Mouse (Mus musculus): ENCODE measurements at regions not wholly inside any gene's neighbourhood (a gene's known extent, or its start where the extent isn't known, plus 50 kb on each side); places are given as distances from the start of the nearest gene placed in this dataset.

DNA sequence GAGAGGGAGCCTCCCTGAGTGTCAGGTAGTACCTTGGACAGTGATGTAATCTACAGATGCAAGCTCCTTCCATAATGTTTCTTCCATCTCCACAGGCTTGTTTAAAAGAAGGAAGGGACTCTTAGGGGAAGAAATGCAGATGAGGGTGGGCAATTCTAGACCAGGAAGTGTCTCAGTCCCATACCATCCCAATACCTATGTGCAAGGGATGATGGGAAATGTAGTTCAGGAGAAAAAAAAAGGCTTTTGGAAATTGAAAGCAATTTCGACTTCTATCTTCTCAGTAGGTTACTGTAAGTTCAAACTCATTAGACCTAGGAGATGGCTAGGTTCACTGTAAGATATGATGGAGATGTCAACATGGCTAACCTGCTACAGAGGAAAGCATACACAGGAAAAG, 68.3 kb downstream of the Cd83 start:
- no peak for DNase-seq (ENCODE audit: low read depth, low spot score)

DNA sequence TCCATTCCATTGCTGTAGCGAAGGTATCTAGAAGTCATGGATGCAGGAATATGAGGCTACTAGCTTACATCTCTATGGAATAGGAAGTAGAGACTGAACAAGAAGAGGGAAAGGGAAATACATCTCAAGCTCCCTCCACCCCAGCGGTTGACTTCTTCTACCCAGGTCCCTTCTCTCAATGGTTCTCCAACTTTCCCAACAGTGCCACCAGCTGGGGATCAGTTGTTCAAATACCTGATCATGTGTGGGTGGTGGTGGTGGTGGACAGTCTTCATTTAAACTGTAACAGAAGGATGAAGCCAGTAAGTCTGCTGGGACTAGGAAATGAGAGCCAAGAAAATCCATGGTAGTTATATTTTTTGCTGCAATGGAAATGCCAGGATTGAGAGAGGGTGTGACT, 70.4 kb downstream of the Cd83 start:
- no peak for DNase-seq (ENCODE audit: low read depth, low spot score)

DNA sequence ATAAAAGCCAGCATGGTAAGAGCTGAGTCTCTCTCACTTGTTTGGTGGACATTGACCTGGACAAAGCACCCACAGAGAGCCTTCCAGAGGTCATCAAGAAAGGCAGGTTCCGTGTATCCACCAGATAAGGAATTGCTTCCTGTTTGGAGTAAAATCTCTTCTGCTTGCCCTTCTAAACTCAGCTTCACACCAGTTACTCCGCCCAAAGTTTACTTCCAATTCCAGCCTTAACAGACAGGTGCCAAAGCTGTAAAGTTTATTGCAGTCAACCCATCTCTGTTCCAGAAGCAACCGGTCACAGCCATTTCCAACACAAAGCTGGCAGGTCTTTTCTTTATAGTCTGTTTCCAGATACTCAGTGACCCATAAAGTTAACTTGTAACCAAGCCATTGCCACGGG, 76.4 kb downstream of the Cd83 start:
- DNase-seq (ENCODE audit: low read depth, low spot score): no peak

DNA sequence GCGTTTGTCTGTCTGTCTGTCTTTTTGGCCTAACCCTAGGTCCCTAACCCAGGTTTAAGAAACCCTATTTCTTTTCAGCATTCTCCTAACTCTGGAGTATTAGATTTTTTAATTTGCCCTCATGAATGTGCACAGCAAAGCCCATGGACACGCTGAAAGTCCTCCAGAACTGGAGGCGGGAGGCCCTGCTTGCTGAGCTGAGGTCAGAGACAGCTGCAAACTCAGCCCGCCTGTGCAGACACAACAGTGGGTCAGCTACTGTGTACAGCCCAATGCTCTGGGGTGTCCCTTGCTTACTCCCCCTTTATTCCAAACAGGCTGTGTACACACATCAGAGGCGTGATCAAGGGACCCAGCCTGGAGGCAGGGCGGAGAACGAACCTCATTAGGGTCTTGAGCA, 76.8 kb downstream of the Cd83 start:
- DNase-seq (ENCODE audit: low read depth, low spot score): no peak

DNA sequence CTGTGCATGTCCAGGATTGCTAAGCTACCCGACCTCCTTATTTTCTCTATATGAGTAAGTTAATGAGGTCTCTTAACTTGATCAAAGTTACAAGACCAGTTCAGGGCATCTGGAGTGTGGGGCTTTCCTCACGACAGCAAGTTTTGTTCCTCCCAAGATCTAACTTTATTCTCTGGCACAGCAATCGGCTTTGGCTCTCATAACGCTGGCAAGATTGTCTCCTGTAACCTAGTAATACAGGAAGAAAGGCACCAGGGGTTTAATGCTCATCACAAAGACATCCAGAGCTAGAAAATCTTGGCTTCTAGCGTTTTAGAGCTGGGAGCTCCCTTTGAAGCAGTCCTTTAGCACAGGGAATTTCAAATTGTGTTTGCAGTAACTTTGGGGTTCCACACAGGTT, 77.5 kb downstream of the Cd83 start:
- DNase-seq (ENCODE audit: low read depth, low spot score): no peak

DNA sequence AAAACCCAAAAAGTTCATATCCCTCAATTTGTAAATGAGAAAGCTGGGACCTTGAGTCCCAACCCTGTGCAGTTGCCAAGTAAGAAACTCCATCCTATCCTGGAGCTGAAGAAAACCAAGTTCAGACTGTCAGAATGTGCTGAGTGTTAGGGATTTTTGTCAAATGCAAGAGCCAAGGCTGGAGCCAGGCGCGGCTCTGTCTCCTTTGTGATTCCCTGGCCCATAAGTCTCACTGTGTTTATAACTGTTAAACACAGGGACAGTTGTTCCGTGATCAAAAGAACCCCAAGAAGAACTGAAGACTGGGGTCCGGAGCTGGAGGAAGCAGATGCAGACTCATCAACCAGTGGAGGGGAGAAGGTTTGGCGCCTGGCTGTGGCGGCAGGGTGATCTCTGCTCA, 78.0 kb downstream of the Cd83 start:
- no peak for DNase-seq (ENCODE audit: low read depth, low spot score)

DNA sequence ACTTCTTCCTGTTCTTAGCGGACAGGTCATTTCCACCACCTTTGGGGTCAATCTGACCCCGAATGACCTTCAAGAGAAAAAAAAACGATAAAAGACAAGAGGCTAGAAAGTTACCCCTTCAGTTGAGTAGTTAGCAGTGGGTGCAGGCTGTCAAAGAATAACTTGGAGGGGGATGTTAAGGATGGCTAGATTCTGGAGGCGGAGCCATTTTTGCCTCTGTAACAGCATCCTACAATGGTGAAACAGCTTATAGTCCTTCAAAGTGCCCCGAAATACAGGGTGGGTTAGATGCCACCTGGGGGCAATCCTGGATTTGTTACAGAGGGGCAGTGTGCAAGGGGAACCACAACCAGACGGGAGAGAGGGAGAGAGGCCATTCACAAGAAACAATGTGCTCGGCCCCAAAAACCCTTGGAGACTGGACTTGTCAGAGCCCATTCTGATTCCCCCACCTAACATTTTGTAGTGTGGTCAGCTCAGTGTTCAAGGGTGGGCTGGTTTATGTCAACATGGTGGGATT, 79.1 kb downstream of the Cd83 start:
- peak; percentile 12 for DNase-seq (ENCODE audit: low read depth, low spot score)

DNA sequence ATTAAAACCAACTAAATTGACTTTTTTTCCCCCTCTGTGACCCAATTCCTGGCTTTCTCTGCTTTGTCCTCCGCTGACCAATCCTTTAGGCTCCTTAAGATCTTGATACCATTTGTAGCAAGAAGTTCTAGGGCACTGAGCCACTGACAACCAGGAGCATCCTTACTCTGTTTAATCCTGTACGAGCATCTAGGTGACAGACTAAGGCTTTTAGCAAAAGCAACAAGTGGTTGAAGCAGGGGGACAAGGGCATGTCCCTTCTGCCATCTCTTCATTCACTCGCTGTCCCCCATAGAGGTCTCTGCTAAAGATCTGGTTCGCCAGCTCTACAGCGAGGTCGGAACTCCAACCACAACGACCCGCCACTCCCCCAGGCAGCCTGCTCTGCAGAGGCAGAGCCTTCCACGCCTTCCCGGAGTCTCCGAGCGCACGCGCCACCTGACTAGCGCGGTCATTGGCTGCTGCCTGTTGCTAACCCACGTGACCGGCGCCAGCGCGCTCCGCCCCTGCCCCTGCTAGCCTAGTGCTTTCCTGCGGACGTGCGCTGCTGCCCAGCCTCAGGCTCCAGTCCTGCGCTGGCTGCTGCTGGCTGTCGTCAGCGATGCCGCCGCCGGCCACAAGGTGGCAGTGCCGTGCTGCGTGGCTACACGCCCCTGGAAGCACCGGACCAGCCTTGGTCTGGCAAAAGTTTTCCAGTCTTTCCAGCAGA, 79.7 kb downstream of the Cd83 start:
- peak; percentile 100 for DNase-seq (ENCODE audit: low read depth, low spot score)

DNA sequence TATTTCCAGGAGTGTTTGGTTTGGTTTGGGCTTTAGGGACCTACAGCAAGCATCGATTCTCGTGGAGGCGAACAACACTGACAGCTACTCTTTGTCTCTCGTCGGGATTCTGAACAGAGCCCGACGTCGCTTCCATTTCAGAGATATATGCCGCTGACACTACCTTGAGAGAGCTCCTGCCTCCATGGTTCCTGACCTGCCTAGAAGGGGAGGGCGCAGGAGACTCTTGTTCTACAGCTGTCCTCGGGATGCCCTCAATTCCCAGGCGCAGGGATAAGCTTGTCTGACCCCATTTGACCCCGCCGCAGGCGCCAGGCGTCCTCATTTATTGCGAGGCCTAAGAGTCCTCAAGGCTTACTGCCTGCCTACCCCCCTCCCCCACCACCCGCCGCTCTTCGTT, 80.5 kb downstream of the Cd83 start:
- DNase-seq (ENCODE audit: low read depth, low spot score): no peak

DNA sequence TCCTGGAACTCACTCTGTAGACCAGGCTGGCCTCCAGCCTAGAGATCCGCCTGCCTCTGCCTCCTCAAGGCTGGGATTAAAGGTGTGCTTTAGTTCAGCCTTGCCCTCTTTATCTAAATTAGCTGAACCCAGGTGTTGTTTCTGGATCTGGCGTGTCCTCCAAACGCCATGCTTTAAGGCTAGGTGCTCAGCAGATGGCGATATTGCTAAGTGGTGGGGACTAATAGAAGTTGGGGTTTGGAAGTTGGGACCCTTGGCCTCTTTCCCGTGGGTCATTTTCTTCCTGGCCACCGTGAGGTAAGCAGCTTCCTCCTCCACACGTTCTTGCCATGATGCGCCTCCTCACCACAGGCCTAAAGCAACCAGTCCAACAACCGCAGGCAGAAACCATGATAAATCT, 91.3 kb downstream of the Cd83 start:
- peak; percentile 18 for DNase-seq (ENCODE audit: low read depth, low spot score)

DNA sequence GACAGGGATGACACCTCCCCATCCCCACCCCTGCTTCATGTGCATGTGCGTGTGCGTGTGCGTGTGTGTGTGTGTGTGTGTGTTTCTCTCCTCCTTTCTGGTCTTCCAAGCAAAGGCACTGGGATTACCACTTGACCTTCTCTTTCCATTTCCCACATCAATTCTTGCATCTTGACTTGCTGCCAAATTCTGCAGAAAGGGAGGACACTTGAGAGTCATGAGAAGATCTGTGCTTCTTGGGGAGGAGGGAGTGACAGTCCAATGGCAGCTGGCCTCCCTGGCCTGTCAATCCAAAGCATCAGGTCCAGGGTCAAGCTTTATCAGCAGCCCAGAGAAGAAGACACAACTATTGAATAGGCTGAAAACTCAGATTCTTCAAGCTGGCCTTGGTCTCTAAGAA, 102.7 kb downstream of the Cd83 start:
- no peak for DNase-seq (ENCODE audit: low read depth, low spot score)

DNA sequence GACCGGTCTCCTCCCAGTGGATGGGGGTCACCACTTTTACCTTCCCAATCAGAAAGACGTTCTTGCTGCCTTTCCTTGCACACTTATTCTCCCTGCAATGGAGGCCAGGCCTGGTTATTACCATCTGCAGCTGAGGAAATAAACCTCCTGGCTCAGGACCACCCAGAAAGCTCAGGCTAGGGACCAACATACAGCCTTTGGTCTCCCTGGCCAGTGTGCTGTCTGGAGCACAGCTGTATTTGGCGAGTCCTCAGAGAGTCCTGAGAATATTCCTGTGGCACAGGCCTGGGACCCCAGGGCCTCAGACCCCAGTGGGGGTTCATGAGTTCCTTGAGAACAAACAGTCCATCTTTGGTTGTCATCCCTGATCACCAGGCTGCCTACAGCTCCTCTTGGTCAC, 107.4 kb downstream of the Cd83 start:
- no peak for DNase-seq (ENCODE audit: low read depth, low spot score)

DNA sequence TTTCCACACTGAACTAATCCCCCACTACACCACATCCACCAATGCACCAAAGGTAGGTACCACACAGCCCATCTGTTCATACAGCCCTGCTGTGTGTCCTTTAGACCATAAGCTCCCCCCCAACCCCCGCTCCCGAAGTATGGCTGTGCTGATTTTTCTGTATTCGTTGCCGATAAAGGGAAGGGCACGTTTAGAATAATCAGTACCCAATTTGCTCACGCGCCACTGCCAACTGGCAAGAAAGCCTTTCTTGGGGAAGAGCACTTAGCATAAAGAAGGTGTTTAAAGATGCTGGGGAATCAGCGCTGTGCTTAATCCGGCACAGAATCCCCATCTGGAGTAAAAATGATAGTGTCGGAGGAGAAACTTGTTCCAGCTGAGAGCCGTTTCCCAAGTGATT, 111.4 kb downstream of the Cd83 start:
- no peak for DNase-seq (ENCODE audit: low read depth, low spot score)

DNA sequence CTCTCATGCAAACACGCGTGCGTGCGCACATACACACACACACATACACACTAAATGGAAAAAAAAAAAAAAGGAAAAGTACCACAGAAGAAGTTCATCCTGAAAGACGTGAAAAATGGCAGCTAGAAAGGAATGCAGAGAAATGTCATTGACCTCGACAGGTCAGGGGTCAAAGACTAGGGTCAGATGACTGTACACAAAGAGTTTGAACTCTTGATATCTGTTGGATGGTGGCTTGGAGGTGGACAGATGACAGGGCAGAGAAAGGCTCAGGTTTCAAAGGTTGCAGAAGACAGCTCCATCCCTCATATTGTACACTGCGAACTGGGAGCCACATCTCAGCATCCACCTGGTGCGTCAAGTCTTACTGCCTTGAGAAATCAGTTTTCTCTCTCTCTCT, 112.5 kb downstream of the Cd83 start:
- no peak for DNase-seq (ENCODE audit: low read depth, low spot score)

DNA sequence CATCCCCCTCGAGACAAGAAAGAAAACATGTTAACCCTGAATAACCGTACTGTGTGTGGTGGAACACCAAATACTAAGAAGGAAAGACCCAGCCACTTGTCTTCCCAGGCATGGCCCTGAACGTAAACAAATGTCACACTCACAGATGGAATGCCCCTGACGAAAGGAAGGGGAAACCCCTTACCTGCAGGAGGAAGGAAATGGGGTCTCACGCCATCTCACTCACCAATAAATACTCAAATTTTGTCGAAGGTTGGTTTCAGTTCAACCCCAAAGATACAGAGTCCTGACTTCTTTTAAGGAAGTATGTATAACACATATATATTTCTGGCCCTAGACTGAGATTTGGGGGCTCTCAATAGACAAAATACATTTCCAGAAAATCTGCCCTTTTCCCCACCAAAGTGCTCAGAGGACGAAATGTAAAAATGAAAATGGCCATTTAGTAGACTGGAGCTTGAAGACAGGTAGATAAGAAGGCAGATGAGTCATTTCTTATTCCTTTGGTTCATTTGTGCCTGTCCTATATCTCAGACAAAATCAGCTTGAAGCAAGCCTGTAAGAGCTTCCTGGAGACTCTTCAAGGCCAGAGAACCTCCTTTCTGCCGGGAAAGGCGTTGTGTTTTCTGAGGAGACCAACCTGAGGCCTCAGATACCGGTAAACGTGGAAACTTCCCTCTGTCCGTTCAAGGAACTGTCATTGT, 114.1 kb downstream of the Cd83 start:
- peak; percentile 63 for DNase-seq (ENCODE audit: low read depth, low spot score)

DNA sequence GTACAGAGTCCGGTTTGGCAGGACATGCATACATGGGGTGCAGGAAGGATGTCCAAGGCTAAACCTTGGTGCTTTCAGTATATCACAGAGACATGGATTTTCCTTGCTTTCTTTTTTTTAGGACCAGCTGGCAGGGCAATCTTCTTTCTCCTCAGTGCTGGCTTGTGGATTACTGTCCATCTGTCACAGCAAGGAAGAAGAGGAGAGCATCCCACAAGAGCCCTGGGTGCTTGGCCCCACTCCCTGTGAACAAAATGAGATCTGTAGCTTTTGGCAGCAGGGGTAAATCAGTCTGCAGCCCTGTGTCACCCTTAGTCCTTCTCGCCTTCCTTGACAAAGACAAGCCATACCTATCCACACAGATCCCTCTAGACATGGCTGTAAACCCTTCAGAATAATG, 115.5 kb downstream of the Cd83 start:
- DNase-seq (ENCODE audit: low read depth, low spot score): no peak

DNA sequence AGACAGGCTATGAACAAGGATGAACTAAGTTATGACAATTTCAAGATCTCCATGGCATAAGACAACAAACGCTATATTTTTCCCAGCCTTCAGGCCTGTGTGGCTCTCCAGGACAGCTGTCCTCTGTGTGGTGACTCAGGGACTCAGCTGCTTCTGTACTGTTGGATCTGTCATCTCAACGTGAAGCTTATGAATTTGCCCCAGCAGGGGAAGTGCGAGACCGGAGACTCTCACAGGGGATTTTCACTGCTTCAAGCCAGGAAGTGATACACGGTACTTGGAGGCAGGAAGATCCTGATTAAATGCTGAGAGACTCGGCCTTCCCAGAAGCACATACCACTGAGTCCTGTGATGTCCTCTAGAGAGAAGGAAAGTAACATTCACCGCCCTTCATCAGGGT, 116.2 kb downstream of the Cd83 start:
- DNase-seq (ENCODE audit: low read depth, low spot score): peak; percentile 16

DNA sequence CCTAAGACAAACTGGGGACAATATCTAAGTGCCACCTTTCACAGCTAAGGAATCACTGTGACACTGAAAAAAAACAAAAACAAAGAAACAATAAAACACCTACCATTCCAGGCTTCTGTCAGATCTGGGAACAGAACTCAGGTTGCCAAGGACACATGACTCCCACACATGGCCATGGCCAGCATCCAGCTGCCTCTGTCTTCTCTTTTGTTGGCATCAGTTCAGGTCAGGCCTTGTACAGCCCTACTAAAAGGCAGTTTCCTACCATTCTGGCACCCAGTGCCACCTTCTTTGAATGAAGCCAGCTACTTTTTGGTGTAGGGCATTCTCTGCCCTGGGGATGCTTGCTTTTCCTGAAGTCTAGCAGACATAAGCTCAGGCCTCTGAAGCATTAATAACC, 118.8 kb downstream of the Cd83 start:
- no peak for DNase-seq (ENCODE audit: low read depth, low spot score)

DNA sequence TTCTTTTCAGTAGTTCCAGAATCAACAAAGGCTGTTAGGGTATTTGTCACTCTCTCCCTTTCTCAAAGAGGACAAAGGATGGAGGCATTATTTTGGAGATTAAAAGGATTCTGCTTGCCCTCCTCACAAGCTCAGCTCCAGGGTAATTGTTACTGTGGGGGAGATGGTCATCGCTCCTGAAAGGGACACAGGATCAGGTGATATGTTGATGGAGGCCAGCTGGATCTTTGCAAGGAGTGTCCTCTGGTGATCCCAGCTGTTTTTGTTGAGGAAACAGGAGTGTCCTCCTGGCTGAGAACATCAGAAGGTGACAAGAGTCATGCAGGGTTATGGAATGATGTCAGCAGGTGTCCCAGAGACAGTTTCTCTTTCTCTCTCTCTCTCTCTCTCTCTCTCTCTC, 119.7 kb downstream of the Cd83 start:
- no peak for DNase-seq (ENCODE audit: low read depth, low spot score)

DNA sequence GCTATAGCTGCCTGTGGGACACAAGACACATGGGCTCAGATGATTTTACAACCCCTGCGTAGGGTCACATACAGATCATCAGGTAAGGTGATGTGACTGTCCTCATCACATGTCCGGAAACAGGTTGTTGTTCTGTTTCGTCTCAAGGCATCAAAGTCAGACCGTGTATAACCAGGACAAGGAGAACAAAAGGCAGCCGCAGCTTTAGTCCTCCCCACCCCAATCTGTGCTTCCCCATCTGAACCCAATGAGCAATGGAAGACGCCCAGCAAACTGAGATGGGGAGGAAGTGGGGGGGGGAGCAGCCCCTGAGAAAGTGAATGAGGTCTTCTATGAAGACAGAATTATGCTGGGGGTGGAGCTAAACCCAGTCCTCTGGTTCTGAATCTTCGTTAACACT, 121.7 kb downstream of the Cd83 start:
- DNase-seq (ENCODE audit: low read depth, low spot score): peak; percentile 67

DNA sequence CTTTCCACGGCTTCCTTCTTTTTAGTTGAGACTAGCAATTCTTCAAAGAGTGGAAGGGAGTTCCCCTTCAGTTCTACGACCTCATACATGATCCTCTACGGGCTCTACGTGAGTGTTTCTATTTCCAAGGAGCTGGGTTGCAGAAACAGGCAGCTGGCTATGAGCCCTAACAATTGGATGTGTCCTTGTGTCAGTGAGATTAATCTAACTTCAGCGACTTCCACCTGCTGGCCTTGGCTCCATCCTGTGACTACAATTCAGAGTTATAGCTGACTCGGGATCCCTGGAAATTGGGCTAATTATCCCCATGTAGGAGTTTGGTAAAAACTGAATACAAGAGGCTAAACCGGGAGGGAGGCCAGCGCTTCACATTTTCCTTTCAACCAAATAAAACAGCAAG, 122.8 kb downstream of the Cd83 start:
- DNase-seq (ENCODE audit: low read depth, low spot score): peak; percentile 38

DNA sequence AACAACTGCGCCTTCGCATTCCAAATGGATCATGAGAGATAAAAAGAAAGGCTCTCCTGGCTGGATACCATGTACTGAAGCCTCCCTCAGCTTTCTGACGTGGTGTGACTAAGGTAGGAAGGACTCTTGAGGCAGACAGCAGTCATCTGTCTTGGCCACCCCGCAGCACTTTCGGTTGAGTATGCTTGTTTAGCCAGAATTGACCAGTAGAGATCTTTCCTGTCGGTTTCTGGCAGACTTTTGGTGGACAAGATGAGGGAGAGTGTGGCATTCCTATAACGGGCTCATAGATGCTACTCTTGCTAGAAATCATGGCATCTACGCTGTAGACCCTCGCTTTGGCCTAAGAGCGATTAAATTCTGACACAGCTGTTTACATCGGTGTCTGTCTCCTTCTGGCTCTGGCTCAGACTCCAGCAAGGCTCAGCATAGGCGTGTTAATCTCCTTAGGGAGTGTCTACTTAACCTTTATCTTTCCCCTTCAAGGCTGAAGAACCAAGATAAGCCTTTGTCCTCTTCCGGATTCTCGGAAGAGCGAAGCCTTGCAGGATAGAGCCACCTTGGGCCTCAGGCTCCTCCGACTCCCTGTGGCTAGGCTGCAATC, 123.6 kb downstream of the Cd83 start:
- DNase-seq (ENCODE audit: low read depth, low spot score): no peak

DNA sequence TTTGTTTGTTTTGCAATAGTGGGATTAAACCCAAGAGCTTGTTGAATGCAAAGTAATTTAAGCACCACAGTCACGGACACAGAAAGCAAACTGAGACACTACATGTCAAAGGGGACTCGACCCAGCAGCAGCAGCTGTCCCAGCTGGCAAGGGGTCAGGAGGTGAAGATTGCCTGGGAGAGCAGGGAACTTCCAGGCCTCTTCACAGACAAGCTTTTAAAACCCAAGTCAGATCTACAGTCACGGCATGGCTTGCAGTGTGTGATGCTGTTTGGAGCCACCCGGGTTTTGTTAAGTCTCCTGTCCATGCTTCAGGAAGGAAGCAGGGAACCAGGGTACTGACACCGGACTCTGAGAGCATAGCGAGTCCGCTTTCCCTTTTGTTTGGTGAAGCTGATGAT, 125.4 kb downstream of the Cd83 start:
- no peak for DNase-seq (ENCODE audit: low read depth, low spot score)

All from CD4-positive, CD25-positive, alpha-beta regulatory T cell, adult 2 months (primary cell).